Mouse (Mus musculus): ENCODE measurements around the gene Olfr1161. TPM values are rescaled to one million over a fixed set of nuclear protein-coding genes. Genes with fewer than 3 reads are reported as not detected.

Olfr1161 gene
- total RNA-seq (2023; ENCODE audit: inconsistent age): not detected in 4 replicates

DNA sequence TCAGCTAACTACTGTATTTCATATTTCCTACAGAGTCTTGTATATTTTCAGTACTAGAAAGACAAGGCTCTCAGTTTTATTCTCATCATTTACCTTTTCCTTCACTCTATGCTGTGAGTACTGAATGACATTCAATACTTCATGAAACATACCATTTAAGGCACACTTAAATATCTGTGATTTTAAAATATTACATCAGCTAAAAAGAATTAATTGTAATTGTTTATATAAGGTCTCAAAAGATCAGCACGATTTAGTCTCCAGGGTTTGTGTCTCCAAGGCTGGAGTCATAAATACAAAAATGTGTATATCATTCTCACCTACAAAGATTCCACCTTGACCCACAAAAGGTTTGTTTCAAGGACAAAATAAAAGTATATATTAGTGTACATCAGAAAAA lies at the start of gene Olfr1161:
Gene Olfr1161, plus strand, starts transcription at position 301 of the 400 bp plus-strand sequence.

DNA sequence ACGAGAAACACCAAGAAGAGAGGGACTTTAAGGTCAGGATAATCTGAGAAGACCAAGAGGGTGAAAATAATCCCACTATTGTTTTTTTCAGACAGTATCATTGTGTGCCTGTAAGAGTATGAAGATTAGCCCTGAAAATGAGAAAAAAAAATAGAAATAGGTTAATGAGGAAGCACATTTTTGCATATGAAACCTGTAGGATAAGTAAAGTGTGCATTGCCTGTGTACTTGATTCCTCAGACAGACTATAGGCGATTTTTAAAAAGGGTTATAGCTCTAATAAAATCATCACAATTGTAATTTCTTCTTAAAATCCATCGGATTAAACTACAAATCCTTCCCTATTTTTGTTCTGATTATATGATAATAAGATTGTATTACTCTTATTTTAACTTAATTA lies 48.0 kb upstream of the Olfr1161 start, which contains the start of gene Olfr74:
Gene Olfr74, minus strand, starts transcription at position 101 of the 400 bp plus-strand sequence.

DNA sequence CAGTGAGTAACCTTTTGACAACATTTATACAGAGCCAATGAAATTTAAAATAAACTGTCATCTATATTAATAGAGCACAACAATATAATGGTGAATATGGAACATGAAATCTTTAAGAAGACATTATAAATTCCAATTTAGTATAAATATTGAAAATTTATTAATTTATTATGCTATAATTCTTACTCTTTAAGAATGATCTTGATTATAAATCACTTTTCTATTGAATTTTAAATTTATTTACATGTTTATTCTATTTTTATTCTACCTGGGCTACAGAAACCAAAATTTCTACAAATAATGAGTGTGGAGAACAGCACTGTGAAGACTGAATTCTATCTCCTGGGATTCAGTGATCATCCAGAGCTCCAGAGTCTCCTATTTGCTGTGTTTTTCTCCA lies 32.8 kb upstream of the Olfr1161 start, which contains the start of gene Olfr1158:
Gene Olfr1158, plus strand, starts transcription at position 301 of the 400 bp plus-strand sequence.

DNA sequence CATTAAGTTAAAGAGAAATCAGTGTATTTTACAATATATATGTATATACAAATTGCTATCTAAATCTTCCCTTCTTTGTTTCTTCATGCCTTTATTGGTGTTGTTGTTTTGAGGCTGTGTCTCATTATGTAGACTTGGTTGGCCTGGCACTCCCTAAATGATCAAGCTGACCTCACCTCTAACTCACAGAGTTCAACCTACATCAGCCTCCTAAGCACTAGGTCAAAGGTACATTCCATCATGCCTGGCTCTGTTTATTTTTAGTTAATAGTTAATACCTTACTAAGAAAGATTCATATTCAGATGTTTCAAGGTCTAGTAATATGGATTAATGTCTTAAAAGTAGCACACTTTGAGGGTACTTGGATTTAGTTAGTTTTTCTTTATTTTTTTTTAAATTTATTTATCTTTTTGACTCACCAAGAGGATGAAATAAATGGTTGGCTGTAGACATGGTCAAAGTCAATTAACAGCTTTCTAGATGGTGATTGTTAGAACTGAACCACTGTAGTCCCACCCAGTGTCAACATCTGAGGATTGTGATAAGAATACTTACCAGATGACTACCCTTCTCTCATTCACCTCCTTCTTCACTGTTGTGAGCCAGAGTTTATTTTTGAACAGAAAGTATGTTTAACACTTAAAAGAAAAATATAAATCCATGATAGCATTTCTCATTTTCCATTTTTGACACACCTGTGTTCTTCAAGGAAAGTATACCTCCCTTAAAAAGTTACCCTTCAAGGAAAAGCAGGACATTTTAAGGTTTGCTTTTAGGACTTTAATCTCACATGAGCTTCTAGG lies 14.9 kb upstream of the Olfr1161 start, which contains the start of gene Olfr1160:
Gene Olfr1160, minus strand, starts transcription at position 754 of the 804 bp plus-strand sequence.

DNA sequence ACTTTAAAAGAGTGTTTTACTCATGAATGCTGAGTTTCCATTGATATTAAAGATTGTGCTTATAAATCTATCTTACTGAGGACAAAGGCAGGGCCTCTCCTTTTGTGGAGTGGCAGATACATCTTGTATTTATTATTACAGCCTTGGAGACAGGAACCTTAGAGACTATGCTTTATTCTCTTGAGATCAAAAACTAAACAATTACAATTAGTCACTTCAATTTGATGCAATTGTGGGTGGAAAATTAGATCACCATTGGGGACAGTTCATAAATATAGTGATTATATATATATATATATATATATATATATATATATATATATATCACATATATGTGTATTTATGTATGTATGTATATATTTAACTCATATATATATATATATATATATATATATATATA lies 15.0 kb downstream of the Olfr1161 start, which contains the start of gene Olfr73:
Gene Olfr73, minus strand, starts transcription at position 101 of the 400 bp plus-strand sequence.

DNA sequence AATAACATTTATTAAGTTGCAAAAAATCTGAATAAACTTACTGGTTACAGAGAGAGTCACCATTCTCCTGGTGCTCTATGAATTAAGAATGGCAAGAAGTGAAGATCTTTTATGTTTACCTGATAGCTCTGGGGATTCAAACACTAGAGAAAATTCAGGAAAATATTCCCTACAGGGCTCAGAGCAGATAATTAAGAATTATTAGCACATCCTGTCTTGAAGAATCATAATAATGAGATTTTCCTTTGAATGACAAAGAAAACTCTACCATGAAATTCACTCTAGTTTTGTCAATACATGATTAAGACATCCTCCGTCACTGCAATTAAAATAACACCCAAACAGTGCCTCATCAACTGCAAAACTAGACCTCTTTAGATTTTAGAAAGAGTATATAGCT lies 28.5 kb downstream of the Olfr1161 start, which contains the start of gene Olfr1162:
Gene Olfr1162, minus strand, starts transcription at position 101 of the 400 bp plus-strand sequence.

DNA sequence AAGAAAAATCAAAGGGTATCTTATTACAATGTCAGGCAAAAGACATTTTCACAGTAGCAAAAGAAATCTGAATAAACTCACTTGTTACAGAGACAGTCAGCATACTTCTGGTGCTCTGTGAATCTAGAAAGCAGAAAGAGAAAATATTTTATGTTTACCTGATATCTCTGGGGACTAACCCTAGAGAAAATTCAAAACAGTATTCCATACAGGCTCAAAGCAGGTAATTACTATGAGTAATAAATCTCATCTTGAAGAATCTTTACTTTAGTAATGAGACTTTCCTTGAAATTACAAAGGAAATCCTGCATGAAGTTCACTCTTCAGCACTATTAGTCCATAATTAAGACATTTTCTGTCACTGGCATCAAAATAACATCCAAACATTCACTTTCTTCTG lies 49.2 kb downstream of the Olfr1161 start, which contains the start of gene Olfr1163:
Gene Olfr1163, minus strand, starts transcription at position 101 of the 400 bp plus-strand sequence.

Other genes with a start within 250 kb of the Olfr1161 start
- gene Olfr152, start 243.3 kb upstream of the Olfr1161 start, total RNA-seq (2023; ENCODE audit: inconsistent age): not detected in 4 replicates
- gene Olfr1143, start 222.2 kb upstream of the Olfr1161 start, total RNA-seq (2023; ENCODE audit: inconsistent age): not detected in 4 replicates
- gene Olfr1145, start 213.0 kb upstream of the Olfr1161 start, total RNA-seq (2023; ENCODE audit: inconsistent age): not detected in 4 replicates
- gene Olfr1148, start 192.2 kb upstream of the Olfr1161 start, total RNA-seq (2023; ENCODE audit: inconsistent age): not detected in 4 replicates
- not detected in 4 replicates for gene Olfr1150-ps1, start 178.8 kb upstream of the Olfr1161 start, total RNA-seq (2023; ENCODE audit: inconsistent age)
- not detected in 4 replicates for gene Olfr1151, start 166.9 kb upstream of the Olfr1161 start, total RNA-seq (2023; ENCODE audit: inconsistent age)
- not detected in 4 replicates for gene Olfr1152, start 156.3 kb upstream of the Olfr1161 start, total RNA-seq (2023; ENCODE audit: inconsistent age)
- gene Olfr1153, start 127.8 kb upstream of the Olfr1161 start, total RNA-seq (2023; ENCODE audit: inconsistent age): not detected in 4 replicates
- gene Olfr1154, start 117.6 kb upstream of the Olfr1161 start, total RNA-seq (2023; ENCODE audit: inconsistent age): not detected in 4 replicates
- gene Olfr1155, start 77.6 kb upstream of the Olfr1161 start, total RNA-seq (2023; ENCODE audit: inconsistent age): not detected in 4 replicates
- not detected in 4 replicates for gene Olfr1156, start 69.7 kb upstream of the Olfr1161 start, total RNA-seq (2023; ENCODE audit: inconsistent age)
- gene Olfr1157, start 54.5 kb upstream of the Olfr1161 start, total RNA-seq (2023; ENCODE audit: inconsistent age): not detected in 4 replicates
- gene Olfr74, start 48.1 kb upstream of the Olfr1161 start, total RNA-seq (2023; ENCODE audit: inconsistent age): not detected in 4 replicates
- not detected in 4 replicates for gene Olfr1158, start 32.7 kb upstream of the Olfr1161 start, total RNA-seq (2023; ENCODE audit: inconsistent age)
- not detected in 4 replicates for gene Olfr1160, start 14.5 kb upstream of the Olfr1161 start, total RNA-seq (2023; ENCODE audit: inconsistent age)
- gene Olfr73, start 14.9 kb downstream of the Olfr1161 start, total RNA-seq (2023; ENCODE audit: inconsistent age): not detected in 4 replicates
- gene Olfr1162, start 28.4 kb downstream of the Olfr1161 start, total RNA-seq (2023; ENCODE audit: inconsistent age): not detected in 4 replicates
- not detected in 4 replicates for gene Olfr1163, start 49.1 kb downstream of the Olfr1161 start, total RNA-seq (2023; ENCODE audit: inconsistent age)
- gene Olfr1164, start 71.2 kb downstream of the Olfr1161 start, total RNA-seq (2023; ENCODE audit: inconsistent age): not detected in 4 replicates
- gene Olfr1166, start 105.5 kb downstream of the Olfr1161 start, total RNA-seq (2023; ENCODE audit: inconsistent age): not detected in 4 replicates
- not detected in 4 replicates for gene Olfr1167, start 132.4 kb downstream of the Olfr1161 start, total RNA-seq (2023; ENCODE audit: inconsistent age)
- not detected in 4 replicates for gene Olfr1168, start 159.1 kb downstream of the Olfr1161 start, total RNA-seq (2023; ENCODE audit: inconsistent age)
- gene Olfr1170, start 205.6 kb downstream of the Olfr1161 start, total RNA-seq (2023; ENCODE audit: inconsistent age): not detected in 4 replicates